Mouse (Mus musculus): Measurements from ENCODE around the gene Tubg1. TPM values are rescaled to one million over a fixed set of nuclear protein-coding genes. Genes with fewer than 3 reads are reported as not detected.
"Not testable (repeated sequence)": the region's sequence is repeated elsewhere in the genome, so short reads cannot be mapped to it uniquely, and the experiment has no call there.

Tubg1 gene
- polyA plus RNA-seq, 1 experiment from 2014 or later, result 91.0 TPM

DNA sequence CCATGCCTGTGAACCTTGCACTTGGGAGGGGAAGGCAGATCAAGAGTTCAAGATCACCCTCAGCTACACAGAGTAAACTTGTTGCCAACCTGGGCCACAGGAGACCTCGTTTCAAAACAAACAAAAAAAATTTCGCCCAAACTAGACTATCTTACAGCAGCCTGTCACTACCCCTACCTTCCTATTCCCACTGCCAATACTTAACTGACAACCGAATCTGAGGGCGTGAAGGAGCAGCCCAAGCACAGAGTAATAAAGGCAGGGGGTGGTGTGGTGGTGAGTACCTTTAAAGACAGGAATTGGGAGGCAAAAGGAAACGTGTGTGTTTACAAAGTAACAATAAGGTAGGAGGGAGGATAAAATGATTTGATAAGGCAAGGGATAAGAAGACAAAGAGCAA, 9.0 kb upstream of the Tubg1 start:
- WGBS, result 79% methylated on average over 5 of the region's 5 CpGs
- no peak overlapping the region for H3K4me2 ChIP-seq (replicated peaks)
- no peak overlapping the region for H3K27ac ChIP-seq
- no peak for ATAC-seq
- peaks cover 12% of the 10 kb centered on the region for H3K4me1 ChIP-seq (replicated peaks)
- H3K9ac ChIP-seq (replicated peaks), result peak overlapping the region; percentile 48; the same call in 1 of the 2 replicates
- no peaks in the 10 kb centered on the region for H3K27me3 ChIP-seq
- peaks cover 2% of the 10 kb centered on the region; the same call in 1 of the 2 replicates for H3K36me3 ChIP-seq
- H3K4me3 ChIP-seq (replicated peaks), result no peak overlapping the region
- H3K9me3 ChIP-seq, result no peaks in the 10 kb centered on the region

DNA sequence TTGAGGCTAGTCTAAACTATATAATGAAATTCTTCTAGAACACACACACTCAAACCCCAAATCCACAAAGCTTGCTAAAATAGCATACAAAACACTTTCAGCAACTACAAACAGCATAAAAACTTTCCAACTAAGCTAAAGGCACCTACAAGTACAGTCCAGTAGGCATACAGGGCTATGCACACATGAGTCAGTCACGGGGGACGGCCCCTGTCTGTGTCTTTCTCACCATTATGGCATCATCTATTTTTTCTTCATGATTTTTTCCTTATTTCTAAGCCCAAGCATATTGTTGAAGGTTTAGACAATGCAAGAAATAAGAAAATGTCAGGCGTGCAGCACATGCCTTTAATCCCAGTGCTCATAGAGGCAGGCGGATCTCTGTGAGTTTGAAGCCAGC, 8.6 kb upstream of the Tubg1 start:
- no peak overlapping the region for H3K4me2 ChIP-seq (replicated peaks)
- H3K27ac ChIP-seq, result no peak overlapping the region
- peaks cover 17% of the 10 kb centered on the region for H3K4me1 ChIP-seq (replicated peaks)
- no peaks in the 10 kb centered on the region for H3K9me3 ChIP-seq
- H3K4me3 ChIP-seq (replicated peaks), result no peak overlapping the region
- no peak for ATAC-seq
- no peaks in the 10 kb centered on the region for H3K27me3 ChIP-seq
- 92% methylated on average over 4 of the region's 4 CpGs for WGBS
- no peaks in the 10 kb centered on the region for H3K36me3 ChIP-seq
- H3K9ac ChIP-seq (replicated peaks), result no peak overlapping the region

DNA sequence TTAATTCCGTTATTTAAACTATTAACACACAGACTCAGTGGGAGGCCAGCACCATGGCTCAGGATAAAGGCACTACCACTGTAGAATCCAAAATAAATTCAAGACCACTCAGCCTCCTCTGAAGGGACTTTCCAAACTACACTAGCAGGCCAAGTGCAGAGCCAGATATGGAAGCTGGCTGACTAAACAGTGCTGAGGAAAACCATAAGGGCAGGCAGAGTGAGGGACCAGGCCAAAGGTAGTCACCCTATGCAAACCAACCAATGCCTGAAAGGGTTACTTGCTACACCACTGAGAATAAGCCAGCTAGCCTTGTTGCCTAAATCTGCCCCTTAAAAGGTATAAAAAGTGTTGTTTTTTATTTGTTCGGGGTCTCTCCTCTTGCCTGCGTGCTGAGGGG, 7.6 kb upstream of the Tubg1 start:
- H3K27me3 ChIP-seq, result no peaks in the 10 kb centered on the region
- H3K9ac ChIP-seq (replicated peaks), result no peak overlapping the region
- no peak overlapping the region for H3K4me2 ChIP-seq (replicated peaks)
- ATAC-seq, result no peak
- H3K4me1 ChIP-seq (replicated peaks), result peaks cover 21% of the 10 kb centered on the region
- H3K9me3 ChIP-seq, result no peaks in the 10 kb centered on the region
- H3K4me3 ChIP-seq (replicated peaks), result no peak overlapping the region
- no peak overlapping the region for H3K27ac ChIP-seq
- H3K36me3 ChIP-seq, result peaks cover 4% of the 10 kb centered on the region; the same call in 1 of the 2 replicates
- 95% methylated on average over 3 of the region's 3 CpGs for WGBS

GRCm38 (mm10) chr11:101115564-101115963, 4.2 kb upstream of the Tubg1 start:
- 0 out of 2 replicates have a peak overlapping the region, but pooled peaks have one; percentile 23 for H3K9ac ChIP-seq (replicated peaks)
- H3K4me1 ChIP-seq (replicated peaks), result peaks cover 42% of the 10 kb centered on the region
- H3K9me3 ChIP-seq, result no peaks in the 10 kb centered on the region
- peak overlapping the region; percentile 51; the same call in 1 of the 2 replicates for H3K27ac ChIP-seq
- 68% methylated on average over 2 of the region's 2 CpGs for WGBS
- H3K36me3 ChIP-seq, result peaks cover 4% of the 10 kb centered on the region; the same call in 1 of the 2 replicates
- no peak overlapping the region for H3K4me3 ChIP-seq (replicated peaks)
- no peak for ATAC-seq
- no peaks in the 10 kb centered on the region for H3K27me3 ChIP-seq
- H3K4me2 ChIP-seq (replicated peaks), result no peak overlapping the region

DNA sequence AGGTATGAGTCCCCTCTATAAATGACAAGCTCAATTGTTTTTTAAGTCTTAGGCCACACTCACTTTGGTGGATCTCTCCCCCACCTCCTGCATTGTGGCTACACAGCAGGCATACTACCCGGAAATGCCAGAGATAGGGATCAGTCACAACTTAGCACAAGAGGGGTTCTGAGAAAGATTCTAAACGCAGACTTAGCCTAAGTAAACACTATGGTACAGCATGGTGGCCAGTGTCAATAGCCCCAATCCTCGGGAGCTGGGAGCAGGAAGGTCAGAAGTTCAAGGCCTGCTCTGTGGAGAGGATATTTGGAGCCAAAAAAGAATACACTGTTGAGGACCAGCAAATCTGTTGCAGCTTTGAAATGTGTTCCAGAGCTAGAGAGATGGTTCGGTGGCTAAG, 1.6 kb upstream of the Tubg1 start:
- H3K4me3 ChIP-seq (replicated peaks), result peak overlapping the region; percentile 90
- peak overlapping the region; percentile 98 for H3K4me2 ChIP-seq (replicated peaks)
- peaks cover 52% of the 10 kb centered on the region for H3K4me1 ChIP-seq (replicated peaks)
- ATAC-seq, result no peak
- H3K27ac ChIP-seq, result no peak overlapping the region
- H3K36me3 ChIP-seq, result peaks cover 17% of the 10 kb centered on the region
- no peaks in the 10 kb centered on the region for H3K27me3 ChIP-seq
- peak overlapping the region; percentile 98 for H3K9ac ChIP-seq (replicated peaks)
- H3K9me3 ChIP-seq, result no peaks in the 10 kb centered on the region
- WGBS, result 67% methylated on average over 4 of the region's 4 CpGs

- Histone ChIP-seq H3K9me3 (no peaks in the 10 kb centered on the region), H3K4me1 (replicated peaks) (peaks cover 52% of the 10 kb centered on the region), H3K4me3 (replicated peaks) (peak overlapping the region; percentile 90), H3K27ac (peak overlapping the region; percentile 92), H3K27me3 (no peaks in the 10 kb centered on the region), H3K36me3 (peaks cover 27% of the 10 kb centered on the region), H3K9ac (replicated peaks) (peak overlapping the region; percentile 98), H3K4me2 (replicated peaks) (peak overlapping the region; percentile 98)
- ATAC-seq, result peak; percentile 87
- under 1% methylated on average over 39 of the region's 39 CpGs for WGBS
These were observed 492 bp upstream of the Tubg1 start for GRCm38 (mm10) chr11:101119131-101119760.

GRCm38 (mm10) chr11:101120545-101121188, 929 bp downstream of the Tubg1 start:
- Histone ChIP-seq H3K4me1 (replicated peaks) (peaks cover 42% of the 10 kb centered on the region), H3K4me3 (replicated peaks) (peak overlapping the region; percentile 90), H3K36me3 (peaks cover 41% of the 10 kb centered on the region), H3K9ac (replicated peaks) (peak overlapping the region; percentile 90), H3K9me3 (no peaks in the 10 kb centered on the region), H3K27ac (peak overlapping the region; percentile 92), H3K27me3 (no peaks in the 10 kb centered on the region), H3K4me2 (replicated peaks) (peak overlapping the region; percentile 97)
- no peak for ATAC-seq
- WGBS, result 24% methylated on average over 19 of the region's 19 CpGs

DNA sequence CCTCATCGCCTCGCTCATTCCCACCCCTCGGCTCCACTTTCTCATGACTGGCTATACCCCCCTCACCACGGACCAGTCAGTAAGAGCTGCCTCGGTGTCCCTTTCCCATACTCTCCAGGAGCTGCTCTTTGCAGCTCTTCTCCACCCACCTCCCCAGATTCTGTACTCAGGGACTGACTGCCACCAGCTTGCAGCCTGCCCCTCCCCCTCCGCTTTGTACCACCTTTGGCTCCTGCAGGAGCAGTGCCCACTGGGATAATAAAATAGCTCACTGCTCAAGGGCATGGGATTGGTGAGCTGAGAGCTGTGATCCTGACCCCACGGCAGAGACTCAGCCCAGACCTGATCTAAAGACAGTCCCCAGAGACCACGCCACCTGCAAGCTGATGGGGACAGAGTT, 4.8 kb downstream of the Tubg1 start:
- Histone ChIP-seq H3K4me1 (replicated peaks) (peaks cover 13% of the 10 kb centered on the region), H3K36me3 (peaks cover 54% of the 10 kb centered on the region)
- H3K4me3 ChIP-seq (replicated peaks); H3K4me2 ChIP-seq (replicated peaks); H3K27me3 ChIP-seq; ATAC-seq; H3K9me3 ChIP-seq; H3K9ac ChIP-seq (replicated peaks); H3K27ac ChIP-seq: not testable (repeated sequence)
- WGBS, result 98% methylated on average over 8 of the region's 8 CpGs

- H3K36me3 ChIP-seq, result peaks cover 54% of the 10 kb centered on the region
- H3K9me3 ChIP-seq; ATAC-seq; H3K9ac ChIP-seq (replicated peaks); H3K27me3 ChIP-seq; H3K4me2 ChIP-seq (replicated peaks); H3K4me3 ChIP-seq (replicated peaks); H3K27ac ChIP-seq: not testable (repeated sequence)
- H3K4me1 ChIP-seq (replicated peaks), result peaks cover 13% of the 10 kb centered on the region
- 100% methylated on average over 9 of the region's 9 CpGs for WGBS
These were observed 5.3 kb downstream of the Tubg1 start for GRCm38 (mm10) chr11:101125008-101125407.

GRCm38 (mm10) chr11:101127075-101127474, 7.3 kb downstream of the Tubg1 start:
- H3K36me3 ChIP-seq, result peaks cover 49% of the 10 kb centered on the region
- no peaks in the 10 kb centered on the region for H3K27me3 ChIP-seq
- H3K4me1 ChIP-seq (replicated peaks), result no peaks in the 10 kb centered on the region
- 100% methylated on average over 1 of the region's 1 CpGs for WGBS
- no peak overlapping the region for H3K4me2 ChIP-seq (replicated peaks)
- no peak for ATAC-seq
- no peak overlapping the region for H3K27ac ChIP-seq
- H3K9me3 ChIP-seq, result peaks cover 4% of the 10 kb centered on the region; the same call in 1 of the 2 replicates
- H3K9ac ChIP-seq (replicated peaks), result no peak overlapping the region
- H3K4me3 ChIP-seq (replicated peaks), result no peak overlapping the region

DNA sequence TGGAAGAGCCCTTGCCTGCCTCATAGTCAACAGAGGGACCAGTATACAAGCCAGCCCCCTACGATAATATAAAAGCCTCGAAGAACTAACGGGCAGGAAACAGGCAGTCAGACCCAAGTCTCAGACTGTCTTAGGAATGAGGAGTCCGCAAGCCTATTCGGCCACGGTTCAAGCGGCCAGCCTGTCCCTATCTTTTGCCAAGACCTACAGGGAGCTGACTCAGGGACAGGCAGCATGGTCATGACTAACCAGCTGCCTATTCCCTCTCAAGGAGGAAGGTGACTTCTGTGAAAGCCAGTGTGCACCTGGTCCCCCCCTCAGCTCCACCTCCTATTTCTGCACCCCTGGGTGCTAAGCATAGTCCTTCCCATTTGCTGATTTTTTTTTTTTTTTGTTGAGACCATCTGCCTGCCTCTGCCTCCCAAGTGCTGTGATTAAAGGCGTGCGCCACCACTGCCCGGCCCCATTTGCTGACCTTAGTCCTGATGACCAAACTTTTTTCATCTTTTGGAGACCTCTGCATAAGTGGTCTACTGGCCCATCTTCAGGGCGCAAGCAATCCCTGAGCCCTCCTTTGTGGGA, 9.3 kb downstream of the Tubg1 start:
- Histone ChIP-seq H3K4me2 (replicated peaks) (no peak overlapping the region), H3K36me3 (peaks cover 30% of the 10 kb centered on the region), H3K27me3 (no peaks in the 10 kb centered on the region), H3K9me3 (peaks cover 4% of the 10 kb centered on the region; the same call in 1 of the 2 replicates), H3K4me1 (replicated peaks) (no peaks in the 10 kb centered on the region), H3K27ac (no peak overlapping the region), H3K9ac (replicated peaks) (no peak overlapping the region), H3K4me3 (replicated peaks) (no peak overlapping the region)
- ATAC-seq, result no peak
- WGBS, result 90% methylated on average over 11 of the region's 11 CpGs

DNA sequence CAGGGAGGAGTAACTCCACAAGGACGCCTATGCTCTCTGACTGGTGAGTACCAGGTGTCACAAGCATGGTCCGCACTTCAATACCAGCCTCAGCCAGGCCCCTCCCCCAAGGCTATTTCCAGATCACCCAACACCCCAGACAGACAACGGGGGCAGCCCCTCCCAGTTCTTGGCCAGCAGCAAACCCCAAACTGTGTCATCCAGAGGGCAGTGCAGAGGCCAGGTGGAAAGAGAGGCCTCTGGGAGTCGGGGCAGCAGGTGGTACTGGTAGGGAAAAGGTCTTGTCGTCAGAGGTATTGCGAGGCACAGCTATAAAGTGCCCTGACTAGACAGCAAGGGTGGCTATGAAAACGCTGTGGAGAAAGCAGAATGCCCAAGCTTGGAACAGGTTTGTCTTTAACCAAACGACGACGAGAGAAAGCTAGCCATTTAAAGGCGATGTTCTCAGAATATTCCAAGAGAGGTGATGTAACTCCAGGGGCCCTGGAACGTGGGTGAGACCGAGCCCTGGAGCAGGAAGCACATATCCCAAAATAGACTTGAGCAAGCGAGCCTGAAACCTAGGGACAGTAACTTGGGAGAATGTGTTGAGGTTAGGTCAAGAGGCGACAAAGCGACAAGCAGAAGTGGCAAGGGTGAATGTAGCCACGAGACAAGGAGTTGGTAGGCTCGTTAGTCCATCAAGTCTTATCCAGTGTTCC, 10.5 kb downstream of the Tubg1 start:
- peaks cover 4% of the 10 kb centered on the region; the same call in 1 of the 2 replicates for H3K9me3 ChIP-seq
- H3K4me1 ChIP-seq (replicated peaks), result no peaks in the 10 kb centered on the region
- H3K27me3 ChIP-seq, result no peaks in the 10 kb centered on the region
- no peak overlapping the region for H3K4me3 ChIP-seq (replicated peaks)
- no peak for ATAC-seq
- no peak overlapping the region for H3K4me2 ChIP-seq (replicated peaks)
- peaks cover 21% of the 10 kb centered on the region for H3K36me3 ChIP-seq
- 55% methylated on average over 18 of the region's 18 CpGs for WGBS
- H3K9ac ChIP-seq (replicated peaks), result no peak overlapping the region
- no peak overlapping the region for H3K27ac ChIP-seq

Data from midbrain, embryonic 13.5 days (tissue).